Mouse (Mus musculus): ENCODE measurements around the gene Pax5. TPM values are rescaled to one million over a fixed set of nuclear protein-coding genes. Genes with fewer than 3 reads are reported as not detected.
A peak's percentile ranks its signal among the peaks of the same experiment; 100 is the strongest.

The Pax5 gene
- polyA plus RNA-seq, 1 experiment from 2014 or later: 0.05 TPM

- Histone ChIP-seq H3K9ac (replicated peaks; ENCODE audit: low read depth) (no peak overlapping the region), H3K4me3 (ENCODE audit: low read depth, low read length) (no peak overlapping the region), H3K9me3 (ENCODE audit: low read length) (no peaks in the 10 kb centered on the region), H3K4me2 (replicated peaks; ENCODE audit: low read depth, low read length) (no peak overlapping the region), H3K4me1 (ENCODE audit: insufficient read depth, low read depth, low read length) (no peaks in the 10 kb centered on the region), H3K27me3 (replicated peaks; ENCODE audit: insufficient read depth, low read length) (no peaks in the 10 kb centered on the region), H3K36me3 (ENCODE audit: insufficient read depth, low read length) (no peaks in the 10 kb centered on the region), H3K27ac (ENCODE audit: low read length) (no peak overlapping the region)
- DNase-seq (ENCODE audit: low spot score) (no peak), ATAC-seq (no peak)
- WGBS: 12% methylated on average over 5 of the region's 5 CpGs
- no peak for TF ChIP-seq EP300 (IDR thresholded peaks at IDR 0.05)
- no peak for TF ChIP-seq CTCF (IDR thresholded peaks at IDR 0.05)
Observed at GRCm38 (mm10) chr4:44602257-44602801, 108.0 kb downstream of the Pax5 start.

DNA sequence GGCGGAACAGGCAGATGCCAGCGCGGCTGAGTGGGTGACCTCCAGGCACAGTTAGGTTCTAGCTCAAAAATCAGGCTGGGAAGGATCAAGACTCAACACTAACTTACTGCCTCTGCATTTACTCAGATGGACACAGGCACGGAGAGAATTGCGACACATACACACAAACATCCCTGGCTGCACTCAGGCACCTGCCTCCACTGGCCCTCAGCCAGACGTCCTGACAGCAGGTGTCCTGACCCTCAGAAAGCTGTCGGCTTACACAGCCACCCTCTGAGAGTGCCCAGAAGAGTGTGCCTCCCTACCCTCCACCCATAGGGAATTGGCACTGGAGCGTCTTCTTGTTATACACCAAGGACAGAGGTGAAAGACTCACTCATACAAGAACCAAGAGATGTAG lies 108.9 kb downstream of the Pax5 start:
- DNase-seq (ENCODE audit: low spot score): no peak
- WGBS: 48% methylated on average over 8 of the region's 8 CpGs
- Histone ChIP-seq H3K4me2 (replicated peaks; ENCODE audit: low read depth, low read length) (no peak overlapping the region), H3K36me3 (ENCODE audit: insufficient read depth, low read length) (no peaks in the 10 kb centered on the region), H3K27ac (ENCODE audit: low read length) (no peak overlapping the region), H3K27me3 (replicated peaks; ENCODE audit: insufficient read depth, low read length) (no peaks in the 10 kb centered on the region), H3K9me3 (ENCODE audit: low read length) (no peaks in the 10 kb centered on the region), H3K4me1 (ENCODE audit: insufficient read depth, low read depth, low read length) (no peaks in the 10 kb centered on the region), H3K9ac (replicated peaks; ENCODE audit: low read depth) (no peak overlapping the region), H3K4me3 (ENCODE audit: low read depth, low read length) (no peak overlapping the region)
- no peak for TF ChIP-seq EP300 (IDR thresholded peaks at IDR 0.05)
- no peak for TF ChIP-seq CTCF (IDR thresholded peaks at IDR 0.05)
- ATAC-seq: no peak

DNA sequence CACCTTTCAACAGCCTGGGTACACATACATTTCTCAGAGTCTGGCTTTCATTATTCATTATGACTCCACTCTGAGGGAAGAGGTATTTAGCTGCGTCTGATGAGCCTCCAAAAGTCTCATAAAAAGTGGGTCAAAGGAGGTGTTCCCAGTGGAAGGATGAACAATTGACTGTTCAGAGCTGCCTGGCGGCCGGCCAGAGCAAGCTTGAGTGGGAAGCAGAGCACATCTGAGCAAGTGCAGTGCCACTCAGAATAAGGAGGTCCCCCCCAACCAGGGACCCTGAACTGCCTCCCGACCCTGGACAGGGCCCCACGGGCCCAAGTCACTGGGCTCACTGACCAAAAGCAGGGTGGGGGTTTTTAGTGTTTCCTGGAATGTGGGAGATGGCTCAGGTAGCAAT lies 109.4 kb downstream of the Pax5 start:
- ATAC-seq (no peak), DNase-seq (ENCODE audit: low spot score) (no peak)
- no peak for TF ChIP-seq CTCF (IDR thresholded peaks at IDR 0.05)
- no peak for TF ChIP-seq EP300 (IDR thresholded peaks at IDR 0.05)
- Histone ChIP-seq H3K4me2 (replicated peaks; ENCODE audit: low read depth, low read length) (no peak overlapping the region), H3K9me3 (ENCODE audit: low read length) (no peaks in the 10 kb centered on the region), H3K27me3 (replicated peaks; ENCODE audit: insufficient read depth, low read length) (no peaks in the 10 kb centered on the region), H3K4me1 (ENCODE audit: insufficient read depth, low read depth, low read length) (no peaks in the 10 kb centered on the region), H3K4me3 (ENCODE audit: low read depth, low read length) (no peak overlapping the region), H3K27ac (ENCODE audit: low read length) (no peak overlapping the region), H3K9ac (replicated peaks; ENCODE audit: low read depth) (no peak overlapping the region), H3K36me3 (ENCODE audit: insufficient read depth, low read length) (no peaks in the 10 kb centered on the region)
- WGBS: 24% methylated on average over 5 of the region's 5 CpGs

DNA sequence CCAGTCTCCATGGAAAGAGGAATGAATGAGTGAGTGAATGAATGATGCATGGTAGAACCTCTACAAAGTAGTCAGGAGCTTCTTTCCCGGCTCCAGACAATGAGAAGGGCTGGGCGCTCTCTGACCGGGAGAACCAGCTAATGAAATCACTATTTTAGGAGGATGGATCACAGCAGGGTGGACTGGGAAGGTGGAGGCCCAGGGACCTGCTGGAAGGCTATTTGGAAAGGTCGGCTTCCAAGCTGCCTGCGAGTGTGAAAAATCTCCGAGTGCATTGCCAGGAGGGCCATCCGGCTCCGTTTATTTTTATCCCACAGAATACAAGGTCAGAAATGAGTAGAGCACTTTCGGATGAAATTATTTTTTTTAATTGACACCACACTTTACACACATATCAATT lies 112.3 kb downstream of the Pax5 start:
- TF ChIP-seq CTCF (IDR thresholded peaks at IDR 0.05) (no peak), EP300 (IDR thresholded peaks at IDR 0.05) (no peak)
- no peak overlapping the region for H3K4me3 ChIP-seq (ENCODE audit: low read depth, low read length)
- H3K9ac ChIP-seq (replicated peaks; ENCODE audit: low read depth): no peak overlapping the region

GRCm38 (mm10) chr4:44593091-44593490 lies 117.2 kb downstream of the Pax5 start:
- Histone ChIP-seq H3K36me3 (ENCODE audit: insufficient read depth, low read length) (no peaks in the 10 kb centered on the region), H3K9me3 (ENCODE audit: low read length) (no peaks in the 10 kb centered on the region), H3K27ac (ENCODE audit: low read length) (no peak overlapping the region), H3K4me2 (replicated peaks; ENCODE audit: low read depth, low read length) (no peak overlapping the region), H3K4me3 (ENCODE audit: low read depth, low read length) (no peak overlapping the region), H3K9ac (replicated peaks; ENCODE audit: low read depth) (no peak overlapping the region), H3K4me1 (ENCODE audit: insufficient read depth, low read depth, low read length) (no peaks in the 10 kb centered on the region), H3K27me3 (replicated peaks; ENCODE audit: insufficient read depth, low read length) (no peaks in the 10 kb centered on the region)
- DNase-seq (ENCODE audit: low spot score) (no peak), ATAC-seq (no peak)
- no peak for TF ChIP-seq EP300 (IDR thresholded peaks at IDR 0.05)
- TF ChIP-seq CTCF (IDR thresholded peaks at IDR 0.05): no peak
- 84% methylated on average over 2 of the region's 2 CpGs for WGBS

More for the DNA sequence above, 112.3 kb downstream of the Pax5 start:
- H3K36me3 ChIP-seq (ENCODE audit: insufficient read depth, low read length): no peaks in the 10 kb centered on the region
- WGBS: 74% methylated on average over 9 of the region's 9 CpGs
- no peak overlapping the region for H3K27ac ChIP-seq (ENCODE audit: low read length)
- H3K9me3 ChIP-seq (ENCODE audit: low read length): no peaks in the 10 kb centered on the region
- DNase-seq (ENCODE audit: low spot score) (no peak), ATAC-seq (no peak)
- no peaks in the 10 kb centered on the region for H3K4me1 ChIP-seq (ENCODE audit: insufficient read depth, low read depth, low read length)
- H3K27me3 ChIP-seq (replicated peaks; ENCODE audit: insufficient read depth, low read length): no peaks in the 10 kb centered on the region
- no peak overlapping the region for H3K4me2 ChIP-seq (replicated peaks; ENCODE audit: low read depth, low read length)

DNA sequence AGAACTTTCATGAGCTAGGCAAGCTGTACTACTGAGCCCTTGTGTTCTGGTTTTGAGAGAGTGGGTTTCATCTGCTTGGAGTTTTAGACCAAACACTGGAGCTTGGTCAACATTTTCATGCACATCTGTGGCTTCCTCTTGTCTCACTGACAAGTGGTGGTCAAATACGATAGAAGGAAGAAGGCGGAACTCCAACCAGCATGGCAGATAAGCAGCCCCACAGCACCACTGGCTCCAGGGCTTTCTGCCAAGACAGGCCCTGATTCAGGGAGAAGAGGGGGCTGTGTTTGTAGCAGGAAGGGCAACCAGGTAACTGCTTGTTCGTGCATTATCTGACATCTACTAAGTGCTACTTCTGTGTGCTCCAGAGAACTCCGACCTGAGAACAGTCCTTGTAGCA lies 127.6 kb downstream of the Pax5 start:
- no peak overlapping the region for H3K4me2 ChIP-seq (replicated peaks; ENCODE audit: low read depth, low read length)
- no peak overlapping the region for H3K9ac ChIP-seq (replicated peaks; ENCODE audit: low read depth)
- TF ChIP-seq EP300 (IDR thresholded peaks at IDR 0.05): no peak
- no peak for TF ChIP-seq CTCF (IDR thresholded peaks at IDR 0.05)
- 46% methylated on average over 4 of the region's 4 CpGs for WGBS
- no peak for ATAC-seq
- no peak for DNase-seq (ENCODE audit: low spot score)
- no peak overlapping the region for H3K4me3 ChIP-seq (ENCODE audit: low read depth, low read length)
- no peaks in the 10 kb centered on the region for H3K9me3 ChIP-seq (ENCODE audit: low read length)
- no peaks in the 10 kb centered on the region for H3K4me1 ChIP-seq (ENCODE audit: insufficient read depth, low read depth, low read length)
- H3K27ac ChIP-seq (ENCODE audit: low read length): no peak overlapping the region
- no peaks in the 10 kb centered on the region for H3K36me3 ChIP-seq (ENCODE audit: insufficient read depth, low read length)
- H3K27me3 ChIP-seq (replicated peaks; ENCODE audit: insufficient read depth, low read length): no peaks in the 10 kb centered on the region

DNA sequence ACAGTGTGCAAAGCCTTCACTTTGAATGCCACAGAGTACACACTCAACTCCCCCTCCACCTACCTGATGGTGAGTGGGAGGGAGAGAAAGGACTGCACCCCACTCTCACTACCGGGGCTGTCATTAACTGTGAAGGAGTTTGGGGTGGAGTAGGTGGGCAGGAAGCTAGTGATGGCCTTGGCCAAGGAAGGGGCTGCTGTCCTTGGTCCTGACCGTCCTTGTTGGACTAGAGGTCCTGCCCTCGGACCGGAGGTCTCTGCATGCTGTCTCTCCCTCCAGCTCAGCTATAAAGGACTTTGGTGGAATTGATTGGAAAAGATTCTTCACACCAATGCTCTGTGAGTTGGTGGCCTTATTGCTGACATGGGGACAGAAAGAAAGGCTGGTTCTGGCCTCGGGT lies 131.7 kb downstream of the Pax5 start:
- Histone ChIP-seq H3K36me3 (ENCODE audit: insufficient read depth, low read length) (no peaks in the 10 kb centered on the region), H3K9ac (replicated peaks; ENCODE audit: low read depth) (no peak overlapping the region), H3K9me3 (ENCODE audit: low read length) (no peaks in the 10 kb centered on the region), H3K27ac (ENCODE audit: low read length) (no peak overlapping the region), H3K4me3 (ENCODE audit: low read depth, low read length) (no peak overlapping the region), H3K4me1 (ENCODE audit: insufficient read depth, low read depth, low read length) (no peaks in the 10 kb centered on the region), H3K27me3 (replicated peaks; ENCODE audit: insufficient read depth, low read length) (no peaks in the 10 kb centered on the region), H3K4me2 (replicated peaks; ENCODE audit: low read depth, low read length) (no peak overlapping the region)
- 34% methylated on average over 5 of the region's 5 CpGs for WGBS
- ATAC-seq (no peak), DNase-seq (ENCODE audit: low spot score) (peak; percentile 26)
- TF ChIP-seq EP300 (IDR thresholded peaks at IDR 0.05): no peak
- TF ChIP-seq CTCF (IDR thresholded peaks at IDR 0.05): no peak
